Mouse (Mus musculus): ENCODE data around the gene Gtpbp8. TPM values are rescaled to one million over a fixed set of nuclear protein-coding genes. Genes with fewer than 3 reads are reported as not detected.

Gtpbp8 gene
- polyA plus RNA-seq, 1 experiment: 1.5 TPM

- TF ChIP-seq GATA1 (IDR thresholded peaks at IDR 0.05; ENCODE audit: low read length) (no peak), TAL1 (IDR thresholded peaks at IDR 0.05; ENCODE audit: low read length) (no peak)
- no peaks in the 10 kb centered on the region for H3K4me1 ChIP-seq (ENCODE audit: control insufficient read depth)
- no peaks in the 10 kb centered on the region for H3K9me3 ChIP-seq (ENCODE audit: control insufficient read depth, low read length)
- peaks cover 86% of the 10 kb centered on the region for H3K36me3 ChIP-seq (ENCODE audit: control insufficient read depth)
- H3K4me3 ChIP-seq (replicated peaks): no peak overlapping the region
- H3K27me3 ChIP-seq (ENCODE audit: control insufficient read depth): no peaks in the 10 kb centered on the region
Observed at GRCm38 (mm10) chr16:44736118-44736517, 10.0 kb downstream of the Gtpbp8 start.

- Histone ChIP-seq H3K36me3 (ENCODE audit: control insufficient read depth) (peaks cover 87% of the 10 kb centered on the region), H3K4me1 (ENCODE audit: control insufficient read depth) (no peaks in the 10 kb centered on the region), H3K4me3 (replicated peaks) (no peak overlapping the region), H3K27me3 (ENCODE audit: control insufficient read depth) (no peaks in the 10 kb centered on the region), H3K9me3 (ENCODE audit: control insufficient read depth, low read length) (no peaks in the 10 kb centered on the region)
- TF ChIP-seq TAL1 (IDR thresholded peaks at IDR 0.05; ENCODE audit: low read length) (no peak), GATA1 (IDR thresholded peaks at IDR 0.05; ENCODE audit: low read length) (no peak)
Observed at GRCm38 (mm10) chr16:44735676-44736075, 10.5 kb downstream of the Gtpbp8 start.

GRCm38 (mm10) chr16:44734059-44734458 lies 12.1 kb downstream of the Gtpbp8 start:
- no peak for TF ChIP-seq GATA1 (IDR thresholded peaks at IDR 0.05; ENCODE audit: low read length)
- no peak for TF ChIP-seq TAL1 (IDR thresholded peaks at IDR 0.05; ENCODE audit: low read length)
- Histone ChIP-seq H3K4me3 (replicated peaks) (no peak overlapping the region), H3K4me1 (ENCODE audit: control insufficient read depth) (no peaks in the 10 kb centered on the region), H3K36me3 (ENCODE audit: control insufficient read depth) (peaks cover 89% of the 10 kb centered on the region), H3K27me3 (ENCODE audit: control insufficient read depth) (no peaks in the 10 kb centered on the region), H3K9me3 (ENCODE audit: control insufficient read depth, low read length) (no peaks in the 10 kb centered on the region)

GRCm38 (mm10) chr16:44727525-44727924 lies 18.6 kb downstream of the Gtpbp8 start:
- Histone ChIP-seq H3K4me3 (replicated peaks) (no peak overlapping the region), H3K27me3 (ENCODE audit: control insufficient read depth) (no peaks in the 10 kb centered on the region), H3K4me1 (ENCODE audit: control insufficient read depth) (peaks cover 34% of the 10 kb centered on the region), H3K9me3 (ENCODE audit: control insufficient read depth, low read length) (no peaks in the 10 kb centered on the region), H3K36me3 (ENCODE audit: control insufficient read depth) (peaks cover 50% of the 10 kb centered on the region)
- TF ChIP-seq TAL1 (IDR thresholded peaks at IDR 0.05; ENCODE audit: low read length) (no peak), GATA1 (IDR thresholded peaks at IDR 0.05; ENCODE audit: low read length) (no peak)

GRCm38 (mm10) chr16:44725286-44726223 lies 20.6 kb downstream of the Gtpbp8 start:
- TF ChIP-seq TAL1 (IDR thresholded peaks at IDR 0.05; ENCODE audit: low read length) (no peak), GATA1 (IDR thresholded peaks at IDR 0.05; ENCODE audit: low read length) (no peak)
- Histone ChIP-seq H3K4me1 (ENCODE audit: control insufficient read depth) (peaks cover 35% of the 10 kb centered on the region), H3K9me3 (ENCODE audit: control insufficient read depth, low read length) (no peaks in the 10 kb centered on the region), H3K4me3 (replicated peaks) (peak overlapping the region; percentile 72), H3K27me3 (ENCODE audit: control insufficient read depth) (no peaks in the 10 kb centered on the region), H3K36me3 (ENCODE audit: control insufficient read depth) (peaks cover 32% of the 10 kb centered on the region)

GRCm38 (mm10) chr16:44724847-44725246 lies 21.3 kb downstream of the Gtpbp8 start:
- H3K9me3 ChIP-seq (ENCODE audit: control insufficient read depth, low read length): no peaks in the 10 kb centered on the region

GRCm38 (mm10) chr16:44724083-44724787 lies 21.9 kb downstream of the Gtpbp8 start, which contains the start of gene Nepro:
TSS of gene Nepro (plus strand) at chr16:44724301.
- Histone ChIP-seq H3K27me3 (ENCODE audit: control insufficient read depth) (no peaks in the 10 kb centered on the region), H3K4me1 (ENCODE audit: control insufficient read depth) (peaks cover 35% of the 10 kb centered on the region), H3K36me3 (ENCODE audit: control insufficient read depth) (peaks cover 27% of the 10 kb centered on the region), H3K9me3 (ENCODE audit: control insufficient read depth, low read length) (no peaks in the 10 kb centered on the region), H3K4me3 (replicated peaks) (peak within 1 kb of the TSS; percentile 72)
- TF ChIP-seq GATA1 (IDR thresholded peaks at IDR 0.05; ENCODE audit: low read length): no peak
- TF ChIP-seq TAL1 (IDR thresholded peaks at IDR 0.05; ENCODE audit: low read length): no peak

More at GRCm38 (mm10) chr16:44724847-44725246, 21.3 kb downstream of the Gtpbp8 start:
- TF ChIP-seq GATA1 (IDR thresholded peaks at IDR 0.05; ENCODE audit: low read length) (no peak), TAL1 (IDR thresholded peaks at IDR 0.05; ENCODE audit: low read length) (no peak)
- peaks cover 31% of the 10 kb centered on the region for H3K36me3 ChIP-seq (ENCODE audit: control insufficient read depth)
- H3K4me3 ChIP-seq (replicated peaks): peak overlapping the region; percentile 72
- peaks cover 35% of the 10 kb centered on the region for H3K4me1 ChIP-seq (ENCODE audit: control insufficient read depth)
- no peaks in the 10 kb centered on the region for H3K27me3 ChIP-seq (ENCODE audit: control insufficient read depth)

- no peaks in the 10 kb centered on the region for H3K27me3 ChIP-seq (ENCODE audit: control insufficient read depth)
- H3K4me3 ChIP-seq (replicated peaks): no peak overlapping the region
- peaks cover 35% of the 10 kb centered on the region for H3K4me1 ChIP-seq (ENCODE audit: control insufficient read depth)
- no peak for TF ChIP-seq GATA1 (IDR thresholded peaks at IDR 0.05; ENCODE audit: low read length)
- TF ChIP-seq TAL1 (IDR thresholded peaks at IDR 0.05; ENCODE audit: low read length): no peak
- H3K36me3 ChIP-seq (ENCODE audit: control insufficient read depth): peaks cover 11% of the 10 kb centered on the region
- no peaks in the 10 kb centered on the region for H3K9me3 ChIP-seq (ENCODE audit: control insufficient read depth, low read length)
Observed at GRCm38 (mm10) chr16:44722666-44723065, 23.5 kb downstream of the Gtpbp8 start.

- Histone ChIP-seq H3K4me3 (replicated peaks) (no peak overlapping the region), H3K36me3 (ENCODE audit: control insufficient read depth) (peaks cover 5% of the 10 kb centered on the region), H3K4me1 (ENCODE audit: control insufficient read depth) (peaks cover 25% of the 10 kb centered on the region), H3K9me3 (ENCODE audit: control insufficient read depth, low read length) (no peaks in the 10 kb centered on the region), H3K27me3 (ENCODE audit: control insufficient read depth) (no peaks in the 10 kb centered on the region)
- TF ChIP-seq GATA1 (IDR thresholded peaks at IDR 0.05; ENCODE audit: low read length) (no peak), TAL1 (IDR thresholded peaks at IDR 0.05; ENCODE audit: low read length) (no peak)
Observed at GRCm38 (mm10) chr16:44720518-44720917, 25.6 kb downstream of the Gtpbp8 start.
